Mouse (Mus musculus) cortical plate, adult 2 months (tissue): ENCODE results near the gene Olfr1491. TPM values are rescaled to one million over a fixed set of nuclear protein-coding genes. Genes with fewer than 3 reads are reported as not detected.

Source experiments
- H3K27ac ChIP-seq: fragments of 200-500 bp; 2 replicates; pipeline ENCODE4 v1.5.1; 2012; ENCODE audit warnings: low read length, control low read depth, inconsistent platforms; ENCODE audit not compliant: insufficient read depth
- H3K4me1 ChIP-seq: fragments of 200-500 bp; 2 replicates; pipeline ENCODE4 v1.6.1; 2011; ENCODE audit warnings: low read length; ENCODE audit not compliant: control insufficient read depth, insufficient read depth
- H3K4me3 ChIP-seq: fragments of 200-500 bp; 2 replicates; pipeline ENCODE4 v1.5.1; 2011; ENCODE audit warnings: mild to moderate bottlenecking, low read length, control low read depth; ENCODE audit not compliant: insufficient read depth
- CTCF ChIP-seq: fragments of 200-500 bp; IDR thresholded peaks from 2 replicates; pipeline ENCODE4 v1.5.1; 2011; ENCODE audit warnings: mild to moderate bottlenecking, control low read depth, low read length; ENCODE audit not compliant: insufficient read depth; ENCODE audit errors: extremely low read depth
- POLR2A ChIP-seq: fragments of 200-500 bp; IDR thresholded peaks from 2 replicates; pipeline ENCODE4 v1.6.1; 2011; ENCODE audit warnings: mild to moderate bottlenecking, low read length, control low read depth; ENCODE audit not compliant: insufficient read depth; ENCODE audit errors: extremely low read depth
- polyA plus RNA-seq: library from polyadenylated mRNA; depleted of rRNA; stranded (reverse); fragments of >200 nt; gene quantifications from 2 replicates; pipeline ENCODE4 v1.2.3, GENCODE M21; 2012; rRNA removed

Gene Olfr1491
- polyA plus RNA-seq = not detected in 2 replicates

- Histone ChIP-seq H3K4me3 (no peak within 1 kb of the TSS), H3K27ac (no peak within 1 kb of the TSS), H3K4me1 (no peaks in the 10 kb centered on the region)
- TF ChIP-seq POLR2A = no peak
- TF ChIP-seq CTCF = no peak
Measured at GRCm38 (mm10) chr19:13696968-13697367, at the start of gene Olfr1491. Gene Olfr1491 (plus strand): TSS chr19:13697268.

GRCm38 (mm10) chr19:13650791-13651190 lies 46.3 kb upstream of the Olfr1491 start, which contains the start of gene Olfr1490:
Gene Olfr1490 (plus strand): TSS chr19:13651091.
- Histone ChIP-seq H3K4me1 (no peaks in the 10 kb centered on the region), H3K27ac (no peak within 1 kb of the TSS), H3K4me3 (no peak within 1 kb of the TSS)
- TF ChIP-seq CTCF = no peak
- no peak for TF ChIP-seq POLR2A

GRCm38 (mm10) chr19:13722978-13723377 lies 25.9 kb downstream of the Olfr1491 start, which contains the start of gene Olfr1493-ps1:
Gene Olfr1493-ps1 (plus strand): TSS chr19:13723278.
- Histone ChIP-seq H3K27ac (no peak within 1 kb of the TSS), H3K4me1 (no peaks in the 10 kb centered on the region), H3K4me3 (no peak within 1 kb of the TSS)
- no peak for TF ChIP-seq POLR2A
- TF ChIP-seq CTCF = no peak

GRCm38 (mm10) chr19:13739428-13739827 lies 42.4 kb downstream of the Olfr1491 start, which contains the start of gene Olfr1494:
Gene Olfr1494 (plus strand): TSS chr19:13739728.
- H3K27ac ChIP-seq = no peak within 1 kb of the TSS
- TF ChIP-seq POLR2A = no peak
- no peaks in the 10 kb centered on the region for H3K4me1 ChIP-seq
- no peak within 1 kb of the TSS for H3K4me3 ChIP-seq

GRCm38 (mm10) chr19:13749366-13749765 lies 52.3 kb downstream of the Olfr1491 start:
- H3K4me1 ChIP-seq = no peaks in the 10 kb centered on the region
- TF ChIP-seq POLR2A (no peak), CTCF (no peak)
- no peak overlapping the region for H3K27ac ChIP-seq
- no peak overlapping the region for H3K4me3 ChIP-seq

Other genes with a start within 250 kb of the Olfr1491 start
- not detected in 2 replicates for gene Olfr1472, start 241.2 kb upstream of the Olfr1491 start, polyA plus RNA-seq
- gene Olfr1474, start 227.7 kb upstream of the Olfr1491 start, polyA plus RNA-seq = not detected in 2 replicates
- gene Olfr1475, start 217.1 kb upstream of the Olfr1491 start, polyA plus RNA-seq = not detected in 2 replicates
- gene Olfr1477, start 196.7 kb upstream of the Olfr1491 start, polyA plus RNA-seq = not detected in 2 replicates
- gene Olfr1480, start 169.4 kb upstream of the Olfr1491 start, polyA plus RNA-seq = not detected in 2 replicates
- not detected in 2 replicates for gene Olfr1484, start 113.8 kb upstream of the Olfr1491 start, polyA plus RNA-seq
- not detected in 2 replicates for gene Olfr1487, start 79.9 kb upstream of the Olfr1491 start, polyA plus RNA-seq
- gene Olfr1489, start 65.6 kb upstream of the Olfr1491 start, polyA plus RNA-seq = not detected in 2 replicates
- not detected in 2 replicates for gene Olfr1490, start 46.2 kb upstream of the Olfr1491 start, polyA plus RNA-seq
- not detected in 2 replicates for gene Olfr1493-ps1, start 26.0 kb downstream of the Olfr1491 start, polyA plus RNA-seq
- not detected in 2 replicates for gene Olfr1494, start 42.5 kb downstream of the Olfr1491 start, polyA plus RNA-seq
- not detected in 2 replicates for gene Olfr1495, start 67.3 kb downstream of the Olfr1491 start, polyA plus RNA-seq
- gene Olfr1496, start 80.6 kb downstream of the Olfr1491 start, polyA plus RNA-seq = not detected in 2 replicates
- gene Olfr1497, start 100.9 kb downstream of the Olfr1491 start, polyA plus RNA-seq = not detected in 2 replicates
- not detected in 2 replicates for gene Olfr1499, start 122.2 kb downstream of the Olfr1491 start, polyA plus RNA-seq
- not detected in 2 replicates for gene Olfr1500, start 133.2 kb downstream of the Olfr1491 start, polyA plus RNA-seq
- not detected in 2 replicates for gene Olfr1501, start 153.4 kb downstream of the Olfr1491 start, polyA plus RNA-seq
- gene Olfr1502, start 164.5 kb downstream of the Olfr1491 start, polyA plus RNA-seq = not detected in 2 replicates
- gene Olfr1504, start 200.7 kb downstream of the Olfr1491 start, polyA plus RNA-seq = not detected in 2 replicates
- gene Olfr1505, start 216.3 kb downstream of the Olfr1491 start, polyA plus RNA-seq = not detected in 2 replicates